Mouse (Mus musculus) T-helper 1 cell (primary cell): Measurements from ENCODE around the gene Ccr1l1.

Experiments used
- in situ Hi-C: fragments of 300-600 bp; cut with MboI, MseI; formaldehyde crosslinking; loops from one replicate; pipeline ENCODE4 v1.15.1; 2025; ENCODE audit warnings: high pct_unique_total_duplicates

Gene Ccr1l1

DNA sequence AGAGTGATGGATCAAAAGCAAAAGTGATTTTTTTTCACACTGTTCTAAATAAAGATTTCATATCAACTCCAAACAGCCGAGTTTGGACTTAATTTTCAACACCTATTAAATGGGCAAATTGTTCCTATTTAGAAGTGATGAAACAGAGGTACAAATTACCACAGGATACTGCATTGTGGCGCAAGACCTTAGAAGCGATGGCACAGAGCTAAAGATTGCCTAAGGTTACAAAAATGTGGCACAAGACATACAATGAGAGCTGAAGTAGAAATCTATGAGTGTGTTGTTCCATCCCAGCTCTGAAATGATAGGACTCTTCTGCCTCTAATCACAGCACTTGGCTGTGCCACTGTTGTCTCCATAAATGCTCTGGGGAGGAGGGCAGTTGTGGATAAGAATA lies 13.4 kb downstream of the Ccr1l1 start:
- in situ Hi-C loops = no loop called here

DNA sequence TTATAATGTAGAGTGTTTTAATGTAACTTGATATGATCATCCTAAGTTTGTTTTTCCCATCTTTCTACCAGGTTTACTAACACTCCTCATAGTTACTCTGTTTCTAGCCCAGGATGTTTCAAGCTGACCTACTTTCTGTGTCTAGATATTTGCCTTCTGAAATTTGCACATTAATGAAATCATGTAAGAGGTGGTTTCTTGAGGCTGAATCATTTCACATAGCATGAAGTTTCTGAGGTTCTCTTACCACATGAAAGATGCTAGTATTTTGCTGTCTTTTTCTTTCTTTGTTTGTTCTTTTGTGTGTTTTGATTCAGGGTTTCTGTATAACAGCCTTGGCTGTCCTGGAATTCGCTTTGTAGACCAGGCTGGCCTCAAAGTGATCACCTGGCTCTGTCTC lies 18.0 kb downstream of the Ccr1l1 start:
- in situ Hi-C loops = no loop called here

DNA sequence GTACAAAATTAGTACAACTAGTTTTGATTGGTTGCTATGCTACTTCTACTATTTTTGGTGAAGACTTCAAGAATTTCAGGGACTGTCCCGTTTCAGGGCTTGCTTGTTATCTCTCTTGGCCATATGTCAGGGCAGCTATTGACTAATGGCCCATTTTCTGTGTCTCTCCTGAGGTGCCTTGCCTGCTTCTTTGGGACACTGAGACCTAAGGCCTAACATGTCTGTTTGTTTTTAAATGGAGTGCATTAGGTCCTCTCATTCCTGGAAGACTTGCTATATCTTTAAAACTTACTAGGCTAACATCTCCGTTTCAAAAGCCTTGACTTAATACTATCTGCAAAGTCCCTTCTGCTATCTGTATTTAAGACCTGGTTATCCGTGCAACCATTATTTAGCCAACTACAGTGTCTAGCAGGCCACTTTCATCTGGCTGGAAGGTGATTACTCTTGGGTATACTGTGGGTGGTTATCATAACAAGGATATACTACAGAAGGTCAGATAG lies 20.2 kb downstream of the Ccr1l1 start:
- in situ Hi-C loops = no loop called here

DNA sequence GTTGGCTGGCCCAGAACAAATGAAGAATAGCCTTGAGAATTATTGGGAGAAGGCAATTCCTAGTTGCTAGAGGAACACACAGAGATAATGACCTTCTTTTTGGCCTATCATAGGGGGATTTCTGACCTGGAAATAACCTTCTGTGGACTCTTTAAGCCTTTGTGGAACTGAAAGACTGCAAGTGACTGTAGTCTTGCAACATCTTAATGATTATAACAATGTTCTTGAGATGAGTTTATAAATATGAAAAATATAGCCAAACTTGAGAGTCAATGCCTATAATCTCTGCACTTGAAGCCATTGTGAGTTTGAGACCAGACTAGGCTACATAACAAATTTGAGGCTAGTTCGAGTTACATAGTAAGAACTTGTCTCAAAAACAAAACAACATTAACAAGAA lies 21.3 kb downstream of the Ccr1l1 start:
- in situ Hi-C loops = no loop called here

DNA sequence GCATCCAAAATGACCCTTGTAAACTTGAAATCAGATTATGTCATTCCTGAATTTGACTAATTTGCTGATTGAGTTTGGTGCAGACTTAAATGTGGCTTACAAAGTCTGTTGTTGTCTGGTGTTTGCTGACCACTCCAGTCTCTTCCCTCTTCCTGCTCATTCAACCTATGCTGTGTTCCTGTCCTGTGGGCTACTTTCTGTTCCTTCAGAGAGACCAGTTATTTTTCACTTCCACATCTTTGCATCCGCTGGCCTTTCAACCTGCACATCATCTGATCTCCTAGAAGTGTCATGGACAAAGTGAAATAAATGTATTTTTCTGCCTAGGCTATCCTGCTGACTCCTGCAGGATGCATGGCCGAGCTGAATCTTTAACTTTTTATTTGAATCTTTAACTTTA lies 24.7 kb downstream of the Ccr1l1 start:
- in situ Hi-C loops = no loop called here

DNA sequence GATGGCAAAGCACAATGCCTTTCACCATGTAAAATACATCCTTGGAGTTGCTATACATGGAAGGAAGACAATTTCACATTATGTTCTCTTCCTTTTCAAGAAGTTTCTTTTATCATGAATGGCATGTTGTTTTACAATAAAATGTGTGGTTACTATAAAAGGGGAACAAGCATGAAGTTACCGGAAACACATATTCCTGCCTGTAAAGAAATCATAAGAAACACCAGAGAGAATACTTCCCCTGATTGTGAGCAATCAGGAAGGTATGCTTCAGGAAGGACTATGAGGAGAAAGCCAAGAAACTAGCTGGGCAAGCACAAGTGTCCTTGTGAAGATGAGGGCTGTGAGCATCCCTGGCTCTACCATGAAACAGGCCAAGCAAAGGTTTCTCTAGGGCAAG lies 27.0 kb downstream of the Ccr1l1 start:
- in situ Hi-C loops = no loop called here

DNA sequence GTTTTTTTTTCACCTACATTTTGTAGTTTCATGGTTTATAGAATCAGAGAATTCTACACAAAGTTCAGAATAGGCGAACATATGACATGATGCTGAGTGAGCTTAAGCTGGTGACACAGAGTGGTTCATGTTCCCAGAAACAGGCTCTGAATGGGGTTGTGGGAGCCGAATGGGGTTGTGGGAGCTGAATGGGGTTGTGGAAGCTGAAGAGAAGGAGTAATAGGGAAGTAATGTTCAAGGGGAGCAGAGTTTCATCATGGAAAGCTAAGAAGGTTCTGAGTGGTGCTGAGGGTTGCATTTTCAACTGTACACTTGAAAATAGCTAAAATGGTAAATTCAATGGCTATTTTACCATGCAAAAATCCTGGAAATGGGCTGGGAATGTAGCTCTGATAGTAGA lies 28.8 kb downstream of the Ccr1l1 start:
- in situ Hi-C loops = loop anchor here (25.0 kb wide), 1 partner anchor 1712 kb away; no protein-coding TSS in a partner anchor

DNA sequence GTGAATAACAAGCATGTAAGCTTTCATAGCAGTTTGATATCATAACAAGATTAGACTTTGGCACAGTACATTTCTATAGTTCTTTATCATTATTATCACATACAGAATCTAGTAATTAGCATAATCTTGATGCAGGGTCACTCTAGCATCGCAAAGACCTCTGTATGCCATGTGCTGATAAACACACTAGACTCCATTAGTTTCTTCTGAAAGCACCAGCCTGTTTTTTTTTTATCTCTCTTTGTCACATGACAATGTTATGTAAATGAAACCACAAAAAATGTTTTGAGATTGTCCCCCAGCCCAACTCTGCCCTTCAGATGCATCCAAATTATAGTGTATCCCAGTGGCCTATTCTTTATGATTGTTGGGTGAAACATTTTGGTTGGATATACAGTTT lies 30.4 kb downstream of the Ccr1l1 start:
- in situ Hi-C loops = loop anchor here (25.0 kb wide), 1 partner anchor 1711 kb away; no protein-coding TSS in a partner anchor

DNA sequence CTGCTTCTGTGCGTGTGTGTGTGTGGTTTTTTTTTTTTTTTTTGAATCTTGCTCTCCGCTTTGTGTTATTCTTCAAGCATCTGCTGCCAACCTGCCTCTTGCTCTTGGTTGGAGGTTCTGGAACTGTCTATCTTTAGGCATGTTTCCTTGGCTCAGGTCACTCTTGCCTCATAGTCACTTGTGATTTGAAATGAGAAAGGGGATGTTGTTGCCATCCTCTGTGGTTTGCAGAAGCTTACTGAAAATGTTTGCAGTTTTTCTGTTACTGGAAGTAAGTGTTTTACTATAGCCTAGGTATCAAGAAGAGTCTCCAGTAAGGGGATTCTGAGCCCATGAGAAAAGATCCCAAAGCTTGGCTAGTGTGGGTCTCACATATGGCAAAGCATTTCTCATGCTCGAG lies 36.2 kb downstream of the Ccr1l1 start:
- in situ Hi-C loops = loop anchor here (25.0 kb wide), 1 partner anchor 1705 kb away; no protein-coding TSS in a partner anchor

DNA sequence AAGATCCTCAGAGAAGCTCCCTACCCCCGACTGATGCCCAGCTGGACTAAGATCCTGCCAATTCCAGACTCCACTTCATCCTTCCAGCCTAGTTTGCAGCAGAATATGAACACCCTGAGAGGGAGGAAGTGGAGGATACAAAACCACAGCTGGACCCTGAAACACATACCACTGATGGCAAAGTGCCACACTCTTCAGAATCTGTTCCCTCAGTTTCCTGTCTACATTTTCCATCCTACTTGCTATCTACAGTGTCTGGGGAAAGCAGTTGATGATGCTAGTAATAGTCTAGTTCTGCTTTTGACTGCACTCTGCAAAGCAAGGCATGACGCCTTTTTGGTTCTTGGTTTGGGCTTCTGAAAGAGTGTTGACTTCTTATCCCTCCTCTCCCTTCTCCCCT lies 36.9 kb downstream of the Ccr1l1 start:
- in situ Hi-C loops = loop anchor here (25.0 kb wide), 1 partner anchor 1704 kb away; no protein-coding TSS in a partner anchor

DNA sequence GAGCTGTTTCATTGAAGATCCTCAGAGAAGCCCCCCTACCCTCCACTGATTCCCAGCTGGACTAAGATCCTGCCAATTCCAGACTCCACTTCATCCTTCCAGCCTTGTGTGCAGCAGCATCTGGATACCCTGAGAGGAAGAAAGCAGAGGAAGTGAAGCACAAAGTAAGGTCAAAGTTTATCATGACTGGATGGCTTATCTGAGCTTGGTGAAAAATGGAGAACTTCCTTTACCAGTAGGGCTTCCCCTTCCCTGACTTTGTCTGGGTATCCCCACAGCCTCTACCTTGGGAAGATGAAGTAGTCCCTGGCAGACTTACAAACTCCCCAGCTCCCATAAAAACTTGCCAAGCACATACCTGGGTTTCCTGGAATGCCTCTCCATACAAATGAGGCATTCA lies 37.6 kb downstream of the Ccr1l1 start:
- in situ Hi-C loops = loop anchor here (25.0 kb wide), 1 partner anchor 1703 kb away; no protein-coding TSS in a partner anchor

DNA sequence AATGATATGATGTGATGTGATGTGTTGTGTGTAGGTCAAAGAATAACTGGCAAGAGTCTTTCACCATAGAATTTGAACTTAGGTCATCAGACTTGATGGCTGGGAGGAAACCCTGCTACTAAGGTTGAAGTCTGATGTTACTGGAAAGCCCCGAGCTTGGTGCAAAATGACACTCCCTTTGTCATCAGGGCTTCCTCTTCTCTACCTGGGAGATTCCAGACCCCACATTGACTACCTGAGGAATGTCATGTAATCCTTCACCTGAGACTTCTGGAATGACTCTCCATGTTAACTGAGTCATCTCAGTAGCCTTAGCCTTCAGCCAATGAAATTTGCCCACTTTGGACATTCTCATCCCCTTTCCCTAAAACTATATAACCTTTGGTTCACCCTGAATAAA lies 38.0 kb downstream of the Ccr1l1 start:
- in situ Hi-C loops = loop anchor here (25.0 kb wide), 1 partner anchor 1703 kb away; no protein-coding TSS in a partner anchor

DNA sequence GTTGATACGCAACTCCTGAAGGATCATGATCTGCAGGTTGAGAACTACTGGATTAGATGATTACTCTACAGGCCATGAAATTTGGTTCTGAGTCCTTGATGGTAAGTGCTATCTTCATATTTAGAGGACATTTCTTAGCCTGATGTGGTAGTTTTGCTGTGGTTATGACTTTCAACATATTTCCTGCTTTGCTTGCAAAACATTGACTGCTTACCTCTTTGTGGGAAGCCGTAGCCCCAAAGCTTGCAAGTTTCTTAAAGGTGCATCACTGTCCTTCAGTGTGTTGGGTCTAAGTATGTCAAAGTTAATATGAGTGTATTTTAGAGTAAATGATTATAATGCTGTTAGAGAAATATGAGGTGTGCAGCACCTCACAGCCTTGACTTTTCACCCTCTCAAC lies 40.2 kb downstream of the Ccr1l1 start:
- in situ Hi-C loops = loop anchor here (25.0 kb wide), 1 partner anchor 1701 kb away; no protein-coding TSS in a partner anchor

DNA sequence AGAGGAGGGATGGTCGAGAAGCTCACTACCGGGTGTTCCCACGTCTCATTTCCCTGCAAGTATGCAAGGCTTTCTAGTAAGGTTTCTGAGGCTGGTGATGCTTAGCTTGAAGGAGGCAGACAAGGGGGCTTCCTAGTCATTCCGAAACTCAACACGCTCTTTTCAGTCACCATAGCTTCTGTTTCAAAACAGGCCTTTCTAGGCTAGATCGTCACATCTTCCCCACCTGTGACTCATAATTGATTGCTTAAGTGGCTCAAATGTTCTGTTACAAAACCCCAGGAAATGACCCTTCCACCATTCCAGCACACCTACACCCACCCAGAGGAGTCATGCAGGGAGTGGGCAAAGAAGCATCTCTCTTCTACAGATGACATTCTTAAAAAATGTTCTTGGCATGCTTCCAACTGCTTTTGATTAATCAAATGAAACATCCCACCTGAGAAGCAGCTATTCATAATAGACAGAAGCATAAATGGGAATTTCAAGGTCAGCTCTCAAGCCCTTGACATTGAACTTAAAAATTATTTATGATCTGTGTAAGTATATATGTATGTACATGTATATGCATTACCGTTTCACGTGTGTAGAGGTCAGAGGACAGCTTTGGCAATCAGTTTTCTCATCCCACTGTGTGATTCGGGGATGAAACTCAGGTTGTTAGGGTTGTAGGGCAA lies 41.5 kb downstream of the Ccr1l1 start:
- in situ Hi-C loops = loop anchor here (25.0 kb wide), 1 partner anchor 1699 kb away; no protein-coding TSS in a partner anchor

DNA sequence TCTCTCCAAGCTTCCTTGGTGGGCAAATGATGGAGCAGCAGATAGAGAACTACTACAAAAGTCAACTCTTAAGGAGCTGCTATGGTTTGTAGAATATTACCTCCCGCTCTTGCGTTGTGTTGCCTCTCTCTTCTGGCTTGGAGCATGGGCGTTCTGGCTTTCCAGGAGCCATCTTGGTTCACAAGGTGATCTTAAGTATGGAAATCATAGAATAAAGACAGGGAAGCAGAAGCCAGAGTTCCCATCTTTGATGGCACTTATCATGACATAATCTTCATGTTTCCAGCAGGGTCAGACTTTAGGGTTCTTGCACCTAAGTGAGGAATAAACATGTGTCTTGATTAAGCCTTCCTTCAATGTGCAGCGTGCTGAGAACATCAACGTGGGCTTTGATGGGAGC lies 42.4 kb downstream of the Ccr1l1 start:
- in situ Hi-C loops = loop anchor here (25.0 kb wide), 1 partner anchor 1698 kb away; no protein-coding TSS in a partner anchor

DNA sequence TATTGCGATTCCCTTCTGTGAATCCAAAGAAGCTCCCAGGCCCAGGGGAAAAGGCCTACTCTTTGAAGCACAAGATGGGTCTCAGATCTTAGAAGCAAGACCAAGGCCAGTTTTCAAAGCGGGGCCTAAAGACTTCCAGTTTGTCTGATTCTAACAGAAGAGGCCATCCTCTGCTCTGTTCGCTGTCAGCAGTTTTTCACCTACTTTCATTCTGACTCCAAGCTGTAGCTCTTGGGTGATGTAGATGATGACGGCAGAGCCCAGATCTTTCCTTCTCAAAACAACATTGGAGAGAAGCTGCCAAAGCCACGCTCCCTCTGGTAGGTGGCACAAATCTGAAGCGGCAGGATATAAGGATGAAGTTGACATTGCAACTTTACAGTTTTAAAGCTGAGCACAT lies 42.9 kb downstream of the Ccr1l1 start:
- in situ Hi-C loops = loop anchor here (25.0 kb wide), 1 partner anchor 1698 kb away; no protein-coding TSS in a partner anchor

DNA sequence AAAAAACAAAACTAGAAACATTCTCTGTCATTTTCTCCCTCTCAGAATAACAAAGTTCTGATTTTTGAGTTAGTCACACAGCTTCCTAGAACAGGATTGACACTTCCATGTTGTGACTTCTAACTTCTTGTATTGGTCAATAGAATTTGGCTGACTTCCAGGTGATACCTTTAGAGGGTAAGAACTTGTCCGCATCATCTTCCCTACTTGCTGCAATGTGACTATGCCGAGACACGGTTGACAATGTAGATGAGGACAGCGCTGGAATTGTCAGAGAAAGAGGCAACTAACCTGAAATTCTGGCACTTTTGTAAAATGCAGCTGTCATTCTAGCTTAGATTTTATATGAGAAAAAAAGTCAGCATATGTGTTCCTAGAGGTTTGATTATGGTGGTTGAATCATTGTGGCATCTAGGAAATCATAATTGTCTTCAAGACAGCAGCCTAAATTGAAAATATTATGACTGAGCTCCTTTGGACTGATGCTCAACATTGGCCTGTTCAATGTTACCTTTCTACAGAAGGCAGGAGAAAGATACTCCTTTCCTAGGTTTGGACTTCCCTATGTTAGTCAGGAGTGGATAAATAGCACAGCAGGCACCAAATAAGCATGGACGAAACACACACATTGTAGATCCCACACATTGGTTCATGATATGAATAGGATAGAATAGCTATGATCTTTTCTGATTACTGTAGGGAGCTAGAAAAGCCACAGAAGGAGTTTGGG lies 44.3 kb downstream of the Ccr1l1 start:
- in situ Hi-C loops = loop anchor here (25.0 kb wide), 1 partner anchor 1697 kb away; no protein-coding TSS in a partner anchor

DNA sequence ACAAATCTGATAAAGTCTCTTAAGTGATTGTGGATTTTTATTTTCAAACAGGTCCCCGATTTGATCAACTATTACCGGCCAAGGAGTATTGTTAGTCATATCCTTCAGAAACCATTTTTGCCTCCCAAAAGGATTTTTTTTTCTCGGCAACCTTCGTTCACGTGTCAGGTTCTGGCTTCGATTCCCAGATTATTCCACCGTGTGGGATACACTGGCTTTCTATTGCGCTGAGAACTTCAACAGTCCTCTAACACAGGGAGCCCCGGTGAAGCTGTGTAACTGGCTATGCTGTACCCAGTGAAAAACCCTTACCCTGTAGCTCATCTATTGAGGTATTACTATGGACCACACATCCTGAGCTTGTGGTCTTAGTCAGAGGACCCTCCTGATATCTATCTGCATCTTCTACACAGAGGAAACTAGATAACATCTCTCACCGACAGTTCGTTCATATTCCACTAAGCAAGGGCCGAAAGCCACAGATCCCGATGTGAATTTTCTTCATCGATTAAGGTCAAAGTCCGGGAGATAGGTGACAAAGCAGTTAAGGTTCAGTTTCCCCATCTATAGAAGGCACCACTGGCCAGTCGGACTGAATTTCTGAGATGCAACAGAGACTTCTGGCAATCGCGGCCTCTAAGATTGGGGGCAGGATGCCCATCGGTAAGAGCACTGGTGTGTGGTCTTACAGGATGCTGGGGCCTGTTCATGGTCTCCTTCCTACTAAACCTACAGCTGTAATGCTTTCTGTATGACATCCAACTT lies 45.1 kb downstream of the Ccr1l1 start:
- in situ Hi-C loops = loop anchor here (25.0 kb wide), 1 partner anchor 1696 kb away; no protein-coding TSS in a partner anchor

DNA sequence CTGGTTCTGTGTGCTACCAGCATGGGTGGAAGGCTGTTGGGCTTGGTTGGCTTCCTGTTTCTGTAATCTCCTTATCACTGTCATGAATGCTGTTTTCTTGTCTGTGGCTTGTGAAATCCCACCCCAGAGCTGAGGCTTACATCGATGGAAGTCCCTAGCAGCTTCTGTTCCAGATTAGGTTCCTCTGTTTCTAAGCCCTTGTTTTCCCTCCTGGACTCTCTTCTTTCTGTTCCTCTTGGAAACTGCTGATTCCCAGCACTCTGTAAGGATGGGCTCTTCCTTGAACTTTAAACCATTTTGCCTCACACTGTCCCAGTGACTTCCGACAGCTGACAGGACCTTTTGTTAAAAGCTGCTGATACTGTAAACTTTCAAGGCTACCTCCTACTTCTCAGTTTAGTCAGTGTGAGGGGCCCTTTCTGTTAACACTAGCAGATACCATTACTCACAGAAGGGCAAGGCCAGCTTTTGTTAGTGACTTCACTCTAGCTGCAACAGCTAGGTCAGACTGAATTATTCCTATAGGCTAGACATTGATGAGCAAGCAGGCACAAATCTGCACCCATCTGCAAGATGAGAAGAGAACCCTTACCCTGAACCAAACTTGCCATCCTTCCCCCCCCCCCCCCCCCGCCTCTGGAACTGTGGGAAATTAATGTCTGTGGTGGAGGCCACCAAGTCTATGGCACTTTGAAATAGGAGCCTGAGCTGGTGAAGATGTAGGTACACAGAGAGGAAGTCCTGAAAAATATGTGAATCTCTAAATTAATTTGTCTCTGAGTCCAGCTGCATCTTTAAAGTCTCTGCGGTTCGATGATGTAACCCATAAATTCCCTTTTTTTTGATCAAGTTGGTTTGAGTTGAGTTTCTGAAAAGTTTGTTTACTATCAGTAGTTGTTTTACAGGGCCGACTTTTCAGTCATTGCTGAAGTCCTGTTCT lies 46.2 kb downstream of the Ccr1l1 start:
- in situ Hi-C loops = loop anchor here (25.0 kb wide), 1 partner anchor 1695 kb away; no protein-coding TSS in a partner anchor

DNA sequence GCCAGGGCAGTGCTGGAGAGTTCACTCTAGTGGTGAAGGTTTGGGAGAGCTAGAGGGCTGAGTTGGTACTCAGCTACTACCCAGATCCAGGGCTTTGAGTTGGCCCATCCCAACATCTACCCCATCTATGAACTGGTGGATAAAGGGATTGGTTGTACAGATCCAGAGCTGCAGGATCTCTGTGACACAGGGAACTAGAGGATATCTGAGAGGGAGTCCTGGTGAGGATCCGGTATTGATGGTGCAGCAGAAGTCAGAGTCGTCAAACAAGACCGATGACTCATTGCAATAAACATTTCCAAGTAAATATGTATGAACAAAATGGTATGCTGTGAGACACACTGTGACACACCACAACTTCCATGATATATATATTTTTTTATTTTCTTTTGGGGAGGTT lies 47.3 kb downstream of the Ccr1l1 start:
- in situ Hi-C loops = loop anchor here (25.0 kb wide), 1 partner anchor 1694 kb away; no protein-coding TSS in a partner anchor
